Mouse (Mus musculus) testis, postnatal 14 days (tissue): ENCODE results near the gene Cln6.
"Not testable (repeated sequence)": the region's sequence is repeated elsewhere in the genome, so short reads cannot be mapped to it uniquely, and the experiment has no call there.

Source experiments
- DNase-seq: peaks from one replicate; pipeline ENCODE4 v3.0.0; 2021; ENCODE audit warnings: low spot score

The Cln6 gene

GRCm38 (mm10) chr9:62829877-62830276 lies 8.7 kb upstream of the Cln6 start:
- no peak for DNase-seq

- DNase-seq = no peak
Measured at GRCm38 (mm10) chr9:62834906-62835305, 3.7 kb upstream of the Cln6 start.

GRCm38 (mm10) chr9:62835705-62836446 lies 2.7 kb upstream of the Cln6 start:
- DNase-seq = no peak

- DNase-seq = no peak
Measured at GRCm38 (mm10) chr9:62837611-62838010, 974 bp upstream of the Cln6 start.

- no peak for DNase-seq
Measured at GRCm38 (mm10) chr9:62838146-62838505, 459 bp upstream of the Cln6 start.

- no peak for DNase-seq
Measured at GRCm38 (mm10) chr9:62839172-62839770, 686 bp downstream of the Cln6 start.

GRCm38 (mm10) chr9:62843356-62844024 lies 4.9 kb downstream of the Cln6 start:
- peak; percentile 2 for DNase-seq

GRCm38 (mm10) chr9:62844461-62844860 lies 5.9 kb downstream of the Cln6 start:
- DNase-seq = peak; percentile 2

GRCm38 (mm10) chr9:62847694-62848093 lies 9.1 kb downstream of the Cln6 start:
- peak; percentile 73 for DNase-seq

- DNase-seq = no peak
Measured at GRCm38 (mm10) chr9:62848641-62849040, 10.1 kb downstream of the Cln6 start.

- DNase-seq = no peak
Measured at GRCm38 (mm10) chr9:62851571-62851970, 13.0 kb downstream of the Cln6 start.

- no peak for DNase-seq
Measured at GRCm38 (mm10) chr9:62854483-62854882, 15.9 kb downstream of the Cln6 start.

GRCm38 (mm10) chr9:62857216-62857615 lies 18.6 kb downstream of the Cln6 start:
- DNase-seq = no peak

- DNase-seq = peak; percentile 46
Measured at GRCm38 (mm10) chr9:62857719-62858261, 19.2 kb downstream of the Cln6 start, which contains the start of gene Calml4. Calml4 (plus strand) TSS chr9:62858080.

GRCm38 (mm10) chr9:62858266-62859019 lies 19.9 kb downstream of the Cln6 start:
- no peak for DNase-seq

GRCm38 (mm10) chr9:62860102-62860501 lies 21.5 kb downstream of the Cln6 start:
- DNase-seq = not testable (repeated sequence)

- DNase-seq = no peak
Measured at GRCm38 (mm10) chr9:62860866-62861265, 22.3 kb downstream of the Cln6 start.

- DNase-seq = not testable (repeated sequence)
Measured at GRCm38 (mm10) chr9:62869236-62869635, 30.7 kb downstream of the Cln6 start.

GRCm38 (mm10) chr9:62870728-62871127 lies 32.1 kb downstream of the Cln6 start:
- DNase-seq = no peak

GRCm38 (mm10) chr9:62876966-62877616 lies 38.5 kb downstream of the Cln6 start:
- DNase-seq = no peak

- no peak for DNase-seq
Measured at GRCm38 (mm10) chr9:62877825-62878224, 39.2 kb downstream of the Cln6 start.

GRCm38 (mm10) chr9:62881871-62882270 lies 43.3 kb downstream of the Cln6 start:
- peak; percentile 34 for DNase-seq
